Mouse (Mus musculus): ENCODE results near the gene Lgals4.
"Not testable (repeated sequence)": the region's sequence is repeated elsewhere in the genome, so short reads cannot be mapped to it uniquely, and the experiment has no call there.

Lgals4 gene

DNA sequence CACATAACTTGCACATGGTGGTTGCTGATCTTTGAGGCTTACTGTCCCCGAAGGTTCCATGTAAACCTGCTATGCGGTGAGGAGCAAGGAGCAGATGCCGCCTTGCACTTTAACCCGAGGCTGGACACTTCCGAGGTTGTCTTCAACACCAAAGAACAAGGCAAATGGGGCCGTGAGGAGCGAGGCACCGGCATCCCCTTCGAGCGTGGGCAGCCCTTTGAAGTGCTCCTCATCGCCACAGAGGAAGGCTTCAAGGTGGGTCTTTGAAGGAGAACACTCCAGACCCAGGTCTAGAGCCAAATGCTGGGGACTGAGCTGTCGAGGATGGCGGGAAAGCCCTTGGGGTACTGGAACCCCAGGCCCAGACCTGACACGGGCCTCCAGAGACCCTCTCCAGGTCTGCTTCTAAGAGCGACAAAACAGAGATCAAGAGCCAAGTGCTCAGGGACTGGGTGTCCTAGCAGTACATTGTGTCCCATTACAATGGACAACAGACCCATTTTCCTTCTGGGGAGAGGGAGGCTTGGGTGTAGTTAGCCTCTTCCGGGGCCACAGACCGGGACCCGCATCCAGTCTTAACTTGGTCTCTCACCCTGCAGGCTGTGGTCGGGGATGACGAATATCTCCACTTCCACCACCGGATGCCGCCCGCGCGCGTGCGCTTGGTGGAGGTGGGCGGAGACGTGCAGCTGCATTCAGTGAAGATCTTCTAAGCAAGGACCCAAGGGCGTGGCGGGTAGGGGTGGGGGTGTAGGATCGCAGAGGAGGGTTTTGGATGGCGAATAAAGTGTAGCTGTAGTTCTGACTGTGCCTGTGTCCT, 32.0 kb downstream of the Lgals4 start:
- DNase-seq (ENCODE audit: low spot score): no peak

DNA sequence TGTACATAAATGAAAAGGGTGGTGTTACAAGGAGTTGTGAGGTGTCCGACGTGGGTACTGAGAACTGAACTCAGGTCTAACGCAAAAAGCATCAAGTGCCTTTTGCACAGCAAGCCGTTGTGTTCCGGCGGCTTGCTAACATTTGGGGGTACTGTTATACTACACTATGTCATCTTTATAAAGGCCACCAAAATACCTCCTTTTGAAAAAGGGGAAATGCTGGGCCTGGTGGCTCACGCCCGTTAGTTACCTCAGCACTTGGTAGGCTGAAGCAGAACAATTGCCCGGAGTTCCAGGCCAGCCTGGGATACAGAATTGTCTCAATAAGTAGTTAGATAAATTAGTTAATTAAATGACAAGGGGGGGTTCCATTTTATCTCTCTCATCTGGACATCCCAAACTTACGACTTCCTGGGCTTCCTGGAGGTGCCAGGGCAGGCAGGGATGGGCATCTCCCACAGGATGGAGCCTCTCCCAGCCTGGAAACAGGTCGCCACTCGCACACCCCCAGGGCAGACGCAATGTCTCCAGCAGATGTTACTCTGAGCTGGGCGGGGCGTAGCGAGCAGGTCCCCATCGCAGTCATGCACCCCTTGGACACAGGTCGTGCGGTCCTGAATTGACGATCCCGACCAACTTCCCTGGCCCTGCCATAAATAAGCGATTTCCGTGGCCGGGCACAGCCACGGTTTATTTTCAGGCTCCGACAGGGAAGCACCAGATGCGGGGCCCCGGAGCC, 33.3 kb downstream of the Lgals4 start:
- no peak for DNase-seq (ENCODE audit: low spot score)

DNA sequence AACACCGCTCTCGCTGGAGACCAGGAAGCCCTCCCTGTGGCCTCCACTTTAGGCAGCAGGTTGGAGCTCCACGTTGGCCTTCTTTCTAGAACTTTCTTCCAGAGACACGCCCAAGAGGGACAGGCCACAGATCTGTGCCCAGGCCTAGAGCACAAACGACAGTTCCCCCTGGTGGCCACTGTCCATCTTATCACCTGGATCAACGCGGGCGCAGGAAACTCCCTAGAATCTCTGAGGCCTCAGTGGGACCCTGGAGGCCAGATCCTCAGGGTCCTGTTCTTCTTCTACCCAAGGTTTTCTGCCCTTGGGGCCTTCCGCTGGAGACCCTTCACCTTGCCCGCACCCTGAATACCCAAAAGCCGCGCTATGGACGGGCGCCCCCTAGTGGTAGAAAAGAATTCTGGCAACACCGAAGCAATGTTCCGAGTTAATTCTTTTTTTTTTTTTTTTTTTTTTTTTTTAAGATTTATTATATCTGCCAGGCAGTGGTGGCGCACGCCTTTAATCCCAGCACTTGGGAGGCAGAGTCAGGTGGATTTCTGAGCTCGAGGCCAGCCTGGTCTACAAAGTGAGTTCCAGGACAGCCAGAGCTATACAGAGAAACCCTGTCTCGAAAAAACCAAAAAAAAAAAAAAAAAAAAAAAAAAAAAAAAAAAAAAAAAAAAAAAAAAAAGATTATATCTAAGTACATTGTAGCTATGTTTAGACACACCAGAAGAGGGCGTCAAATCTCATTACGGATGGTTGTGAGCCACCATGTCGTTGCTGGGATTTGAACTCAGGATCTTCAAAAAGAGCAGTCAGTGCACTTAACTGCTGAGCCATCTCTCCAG, 34.1 kb downstream of the Lgals4 start:
- peak; percentile 68 for DNase-seq (ENCODE audit: low spot score)

DNA sequence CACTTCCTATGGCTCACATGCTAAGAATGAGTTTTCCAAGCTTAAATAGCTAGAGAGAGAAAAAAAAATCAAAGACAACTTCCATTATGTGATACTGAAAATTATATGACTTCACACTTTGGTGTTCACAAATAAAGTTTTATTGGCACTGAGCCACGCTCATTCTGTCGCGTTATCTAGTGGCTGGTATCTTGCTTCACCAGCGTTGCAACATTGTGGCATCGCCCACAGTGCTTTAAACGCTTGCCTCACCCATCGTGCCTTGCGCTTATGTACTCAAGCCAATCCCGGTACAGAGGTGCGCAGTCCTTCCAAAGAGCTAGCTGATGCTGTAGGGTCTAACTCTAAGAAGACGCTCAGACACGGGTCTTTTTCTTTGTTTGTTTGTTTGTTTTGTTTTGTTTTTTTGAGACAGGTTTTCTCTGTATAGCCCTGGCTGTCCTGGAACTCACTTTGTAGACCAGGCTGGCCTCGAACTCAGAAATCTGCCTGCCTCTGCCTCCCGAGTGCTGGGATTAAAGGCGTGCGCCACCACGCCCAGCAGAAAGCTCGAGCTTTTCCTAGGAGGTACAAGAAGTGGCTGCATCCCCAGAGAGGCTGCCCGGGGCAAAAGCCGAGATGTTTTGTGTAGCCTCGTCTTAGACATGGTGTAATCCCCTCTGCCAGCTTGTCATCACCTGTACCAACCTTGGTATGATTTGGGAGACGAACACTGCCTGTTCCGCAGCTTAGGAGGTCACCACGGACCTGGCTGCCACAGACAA, 37.4 kb downstream of the Lgals4 start:
- no peak for DNase-seq (ENCODE audit: low spot score)

DNA sequence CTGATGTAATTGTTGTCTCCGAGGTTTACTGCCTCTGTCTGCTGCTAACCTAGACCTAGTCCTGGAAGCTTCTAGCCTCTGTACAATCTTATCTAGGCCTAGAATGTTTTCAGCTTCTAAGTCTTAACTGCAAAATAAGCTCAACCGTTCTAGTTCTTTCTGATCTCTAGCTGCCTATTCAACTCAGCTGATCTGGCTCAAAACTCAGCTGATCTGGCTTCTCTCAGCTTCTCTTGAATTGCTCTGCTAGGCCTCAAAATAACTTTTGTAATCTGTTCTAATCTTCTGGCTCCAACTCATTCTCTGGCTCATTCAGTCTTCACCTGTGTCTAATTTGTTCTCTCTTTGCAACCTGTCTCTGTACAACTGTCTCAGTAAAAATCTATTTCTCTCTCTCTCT, 40.9 kb downstream of the Lgals4 start:
- DNase-seq (ENCODE audit: low spot score): no peak

DNA sequence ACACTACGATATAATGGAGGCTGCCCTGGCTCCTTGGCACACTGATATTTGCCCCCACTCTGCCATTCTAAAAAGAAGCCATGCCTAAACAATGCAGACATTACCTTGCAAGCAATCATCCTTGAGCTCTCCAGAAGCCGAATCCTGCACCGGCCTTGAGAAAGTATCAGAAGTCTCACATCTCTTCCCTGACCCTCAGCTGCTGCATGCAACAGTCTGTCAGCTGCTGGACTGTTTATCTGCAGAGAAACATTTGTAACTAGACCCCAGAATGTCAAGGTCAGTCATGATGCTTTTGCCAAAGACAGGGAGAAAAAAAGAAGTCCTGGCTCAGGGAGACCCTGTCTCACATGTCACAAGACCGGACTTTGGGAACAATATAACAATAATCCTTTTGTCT, 42.4 kb downstream of the Lgals4 start:
- no peak for DNase-seq (ENCODE audit: low spot score)

DNA sequence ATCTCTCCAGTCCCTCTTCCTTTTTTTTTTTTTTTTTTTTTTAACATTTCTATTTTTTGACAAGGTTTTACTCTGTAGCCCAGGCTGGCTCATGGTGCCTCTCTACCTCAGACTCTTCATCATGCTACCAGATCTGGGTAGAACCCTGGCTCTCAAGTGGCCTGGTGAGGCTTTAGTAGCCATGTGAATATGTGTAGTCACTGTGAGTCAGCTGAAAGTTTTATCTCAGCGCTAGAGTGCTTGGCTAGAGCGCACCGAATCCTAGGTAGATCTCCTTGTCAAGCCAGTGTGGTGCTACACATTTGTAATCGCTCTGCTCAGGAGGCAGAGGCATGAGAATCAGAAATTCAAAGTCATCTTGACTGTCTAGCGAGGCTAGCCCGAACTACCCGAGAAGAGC, 43.5 kb downstream of the Lgals4 start:
- no peak for DNase-seq (ENCODE audit: low spot score)

DNA sequence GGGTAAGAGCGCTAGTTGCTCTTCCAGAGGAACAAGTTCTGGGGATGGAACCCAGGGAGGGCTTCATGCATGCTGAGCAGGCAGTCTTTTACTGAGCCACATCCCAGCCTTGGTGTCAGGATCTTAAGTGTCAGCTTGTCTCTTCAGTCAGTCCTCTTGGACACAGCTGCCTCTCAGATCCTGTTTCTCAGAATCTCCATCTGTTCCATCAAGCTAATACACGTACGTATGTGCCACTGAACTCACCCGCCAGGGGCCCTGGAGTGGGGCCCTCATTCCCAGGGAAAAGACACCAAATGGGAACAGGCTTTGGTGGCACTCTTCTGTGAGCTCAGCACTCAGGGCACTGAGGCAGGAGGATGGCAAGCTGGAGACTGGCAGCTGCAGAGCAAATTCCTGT, 44.2 kb downstream of the Lgals4 start:
- no peak for DNase-seq (ENCODE audit: low spot score)

DNA sequence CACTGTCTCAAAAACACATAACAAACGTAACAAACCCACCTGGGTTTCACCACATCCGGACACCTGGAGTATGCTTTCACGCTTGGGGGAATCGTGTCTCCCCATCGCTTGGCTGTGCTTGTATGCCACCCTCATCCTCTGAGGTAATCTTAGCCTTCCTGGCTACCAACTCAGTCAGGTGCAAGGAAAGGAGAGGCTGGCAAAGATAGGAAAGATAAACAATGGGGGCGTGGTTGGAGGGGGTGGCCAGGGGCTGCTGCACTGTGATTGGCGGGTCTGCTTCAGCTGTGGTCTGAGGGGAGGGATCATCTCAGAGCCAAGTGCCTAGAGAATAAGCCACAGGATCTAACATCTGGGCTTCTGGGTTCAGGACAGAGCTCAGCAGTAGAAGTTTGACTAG, 46.0 kb downstream of the Lgals4 start:
- no peak for DNase-seq (ENCODE audit: low spot score)

DNA sequence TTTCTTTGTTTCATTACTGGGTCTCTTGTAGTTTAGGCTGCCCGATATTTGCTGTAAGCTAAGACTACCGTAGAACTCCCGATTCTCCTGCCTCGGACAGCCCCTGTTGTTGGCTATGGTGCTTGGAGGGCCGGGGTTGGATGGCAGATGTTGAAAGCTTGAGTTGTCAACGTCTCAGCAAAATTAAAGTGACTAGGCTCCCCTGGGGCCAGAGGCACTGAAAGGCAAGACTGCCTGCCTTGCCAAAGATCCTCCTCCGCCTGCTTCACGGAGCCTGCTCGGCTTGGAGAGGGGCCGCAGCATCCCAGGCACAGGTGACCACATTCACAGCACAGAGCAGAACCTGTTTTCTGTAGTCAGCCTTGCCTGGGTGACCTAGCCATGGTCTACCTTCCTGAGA, 46.9 kb downstream of the Lgals4 start:
- no peak for DNase-seq (ENCODE audit: low spot score)

DNA sequence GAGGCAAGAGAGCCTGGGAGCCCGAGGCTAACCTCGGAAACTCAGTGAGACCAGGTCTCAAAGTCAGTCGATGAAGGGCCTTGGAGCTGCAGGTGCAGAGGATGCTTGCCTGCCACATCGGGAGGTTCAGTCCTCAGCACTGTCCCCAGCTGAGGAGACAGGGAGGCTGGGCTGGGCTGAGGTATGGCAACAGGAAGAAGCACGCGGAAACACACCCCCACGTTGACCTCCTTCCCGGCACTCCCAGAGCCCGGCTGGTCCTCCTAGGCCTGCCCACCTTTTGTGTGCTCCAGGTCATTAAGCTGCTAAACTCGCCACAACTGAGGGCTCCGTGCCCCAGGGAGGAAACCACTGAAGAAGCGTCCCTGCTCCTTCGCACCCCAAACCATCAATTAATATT, 47.5 kb downstream of the Lgals4 start, which contains the start of gene Capn12:
Capn12 (plus strand) TSS at position 224 of the 400 bp plus-strand sequence.
- no peak for DNase-seq (ENCODE audit: low spot score)

DNA sequence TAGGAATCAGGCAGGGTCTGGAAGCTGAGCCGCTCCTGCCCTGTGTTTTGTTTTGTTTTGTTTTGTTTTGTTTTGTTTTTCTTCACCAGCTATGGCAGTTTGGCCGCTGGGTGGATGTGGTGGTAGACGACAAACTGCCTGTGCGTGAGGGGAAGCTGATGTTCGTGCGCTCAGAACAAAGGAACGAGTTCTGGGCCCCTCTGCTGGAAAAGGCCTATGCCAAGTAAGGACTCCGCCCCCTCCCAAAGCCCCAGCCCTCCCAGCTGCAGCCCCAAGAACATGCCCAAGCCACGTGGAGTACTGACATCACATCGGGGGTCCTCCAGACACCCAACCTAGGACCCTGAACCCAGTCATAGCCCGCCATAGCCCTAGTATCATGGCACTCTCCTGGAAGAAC, 49.4 kb downstream of the Lgals4 start:
- DNase-seq (ENCODE audit: low spot score): no peak

DNA sequence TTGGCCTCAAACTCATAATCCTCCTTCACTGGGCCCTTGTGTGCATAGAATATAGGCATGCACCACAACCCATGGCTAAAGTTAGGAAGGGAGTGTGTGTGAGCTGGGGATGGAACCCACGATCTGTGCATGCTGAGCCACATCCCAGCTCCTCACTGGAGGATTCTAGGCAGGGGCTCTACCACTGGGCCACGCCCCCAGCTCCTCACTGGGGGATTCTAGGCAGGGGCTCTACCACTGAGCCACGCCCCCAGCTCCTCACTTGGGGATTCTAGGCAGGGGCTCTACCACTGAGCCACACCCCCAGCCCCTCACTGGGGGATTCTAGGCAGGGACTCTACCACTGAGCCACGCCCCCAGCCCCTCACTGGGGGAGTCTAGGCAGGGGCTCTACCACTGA, 50.0 kb downstream of the Lgals4 start:
- DNase-seq (ENCODE audit: low spot score): not testable (repeated sequence)

DNA sequence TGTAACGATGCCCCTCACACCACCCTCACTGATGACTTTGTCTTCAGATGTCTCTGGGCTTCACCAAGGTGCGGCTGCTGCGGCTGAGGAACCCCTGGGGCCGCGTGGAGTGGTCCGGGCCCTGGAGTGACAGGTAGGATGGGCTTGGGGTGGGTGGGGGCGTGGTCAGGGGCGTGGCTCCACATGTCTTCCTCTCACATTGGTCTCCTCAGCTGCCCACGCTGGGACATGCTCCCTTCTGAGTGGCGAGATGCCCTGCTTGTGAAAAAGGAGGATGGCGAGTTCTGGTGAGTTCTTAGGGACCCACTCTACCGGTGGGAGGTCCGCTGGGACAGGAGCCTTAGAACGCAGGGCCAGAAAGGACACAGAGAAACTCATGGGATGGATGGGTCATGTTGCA, 52.8 kb downstream of the Lgals4 start:
- DNase-seq (ENCODE audit: low spot score): no peak

DNA sequence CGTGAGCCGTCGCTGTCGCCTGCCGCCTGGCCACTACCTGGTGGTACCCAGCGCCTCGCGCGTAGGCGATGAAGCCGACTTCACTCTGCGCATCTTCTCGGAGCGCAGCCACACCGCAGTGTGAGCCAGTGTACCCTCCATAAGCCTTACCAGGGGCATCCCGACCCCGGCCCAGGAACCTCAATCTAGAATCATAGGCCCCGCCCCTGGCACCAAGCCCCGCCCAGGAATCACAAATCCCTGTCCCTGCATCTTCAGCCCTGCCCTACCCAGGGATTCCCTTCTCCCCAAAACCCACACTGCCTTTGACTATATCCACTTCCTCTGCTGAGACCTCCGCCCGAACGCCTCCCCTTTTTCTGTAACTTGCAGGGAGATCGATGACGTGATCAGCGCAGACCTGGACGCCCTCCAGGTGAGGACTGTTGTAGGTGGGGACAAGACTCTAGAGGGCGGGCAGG, 55.1 kb downstream of the Lgals4 start:
- DNase-seq (ENCODE audit: low spot score): no peak
